Mouse (Mus musculus) liver, embryonic 14.5 days (tissue): ENCODE measurements at regions not wholly inside any gene's neighbourhood (a gene's known extent, or its start where the extent isn't known, plus 50 kb on each side); places are given as distances from the start of the nearest gene placed in this dataset.

Source experiments
- CTCF ChIP-seq: IDR thresholded peaks from 2 replicates; pipeline ENCODE4 v1.5.1; 2016; ENCODE audit warnings: antibody characterized with exemption, low read depth, control low read depth
- EP300 ChIP-seq: IDR thresholded peaks from 2 replicates; pipeline ENCODE4 v1.6.1; 2016; ENCODE audit warnings: antibody characterized with exemption, low read depth

GRCm38 (mm10) chr12:49897768-49898167 lies 512.8 kb downstream of the Gm43517 start:
- TF ChIP-seq CTCF, result no peak
- TF ChIP-seq EP300, result no peak
